Mouse (Mus musculus) ZHBTc4 (cell line): Measurements from ENCODE around the gene Pdzk1ip1.

Experiments used
- DNase-seq: peaks from one replicate; pipeline ENCODE4 v3.0.0-alpha.2; 2011; ENCODE audit warnings: low read depth, low spot score

Pdzk1ip1 gene

DNA sequence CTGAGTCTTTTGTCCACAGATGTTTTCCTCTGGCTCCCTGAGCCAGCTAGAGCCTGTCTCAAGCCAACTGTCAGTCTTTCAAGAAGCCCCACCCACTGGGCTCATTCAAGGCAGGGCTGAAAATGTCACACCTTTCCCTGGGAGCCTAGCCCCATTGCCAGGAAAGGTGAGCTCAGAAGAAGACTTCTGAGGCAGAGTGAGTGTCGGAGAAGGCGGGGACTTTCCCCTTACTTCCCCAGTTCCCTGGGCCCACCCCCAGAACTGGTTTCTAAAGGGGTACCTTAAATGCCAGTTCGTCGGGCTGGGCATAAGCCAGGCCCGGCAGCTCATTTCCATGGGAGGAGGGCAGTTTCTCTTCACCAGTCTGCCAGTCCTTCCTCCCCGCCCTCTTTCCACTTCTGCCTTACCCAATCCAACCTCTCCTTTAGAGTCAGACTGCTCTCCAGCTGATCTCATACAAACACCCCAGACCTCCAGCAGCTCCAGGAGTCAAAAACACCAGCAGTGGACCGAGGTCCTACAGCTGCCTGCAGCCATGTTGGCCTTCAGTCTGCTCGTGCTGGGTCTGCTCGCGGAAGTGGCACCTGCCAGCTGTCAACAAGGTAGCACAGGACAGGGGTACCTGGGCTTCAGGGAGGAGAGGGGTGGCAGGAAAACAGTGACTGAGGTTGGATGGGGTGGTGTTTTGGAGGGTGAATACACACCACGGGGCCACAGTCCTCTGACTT is at the start of gene Pdzk1ip1:
TSS of gene Pdzk1ip1 (plus strand) at position 98 of the 728 bp plus-strand sequence.
- DNase-seq = peak; percentile 55

DNA sequence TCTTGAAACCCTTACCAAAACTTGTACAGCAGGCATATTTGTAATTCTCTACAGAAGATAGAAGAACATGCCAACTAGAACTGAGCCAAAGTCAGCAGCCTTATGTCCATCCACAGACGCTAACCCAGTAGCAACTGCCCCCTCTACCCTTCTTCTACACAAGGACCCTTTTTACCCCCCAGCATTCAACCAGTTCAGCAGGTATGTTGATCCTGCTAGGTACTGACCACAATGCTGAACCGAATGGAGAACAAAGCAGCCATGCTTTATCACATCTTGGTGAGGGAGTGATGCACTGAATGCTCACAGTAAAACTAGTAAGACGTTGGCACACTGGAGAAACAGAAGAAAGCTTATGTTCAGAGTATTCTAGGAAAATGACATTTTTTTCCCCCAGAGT is 42.9 kb upstream of the Pdzk1ip1 start:
- no peak for DNase-seq

DNA sequence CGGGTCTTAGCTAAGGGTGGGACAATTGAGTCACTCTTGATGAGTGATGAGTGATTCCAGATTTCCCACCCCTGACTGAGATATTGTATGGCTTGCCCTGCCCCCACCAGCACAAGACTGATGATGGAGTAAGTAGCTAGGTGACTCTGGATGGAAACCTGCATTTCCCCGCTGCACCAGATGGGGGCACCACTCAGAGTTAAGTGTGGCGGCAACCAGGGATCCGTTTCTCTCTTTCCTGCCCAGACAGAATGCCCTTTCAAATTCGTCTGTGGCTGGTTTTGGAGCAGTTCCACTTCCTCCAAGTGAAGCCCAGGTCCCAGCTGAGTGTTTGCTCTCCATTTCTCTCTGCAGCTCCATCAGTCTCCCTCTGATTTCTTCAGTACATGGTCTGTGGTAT is 40.8 kb upstream of the Pdzk1ip1 start:
- peak; percentile 87 for DNase-seq

DNA sequence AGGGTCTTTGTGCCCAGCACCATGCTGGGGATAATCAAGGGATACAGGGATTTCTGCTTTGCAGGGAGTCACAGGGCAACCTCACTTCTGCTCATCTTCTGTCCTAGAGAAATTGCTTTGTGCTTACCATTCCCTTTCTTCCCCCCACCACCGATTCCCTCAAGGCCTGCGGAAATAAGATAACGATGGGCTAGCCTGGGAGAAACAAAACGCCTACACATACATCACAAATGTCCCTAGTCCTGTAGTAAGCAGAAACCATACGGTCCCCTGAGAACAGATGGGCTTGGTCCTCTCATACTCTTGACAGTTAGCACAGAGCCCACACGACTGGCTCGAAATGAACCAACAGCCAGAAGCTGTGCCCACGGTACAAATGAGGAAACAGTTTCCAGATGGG is 40.3 kb upstream of the Pdzk1ip1 start:
- DNase-seq = no peak

DNA sequence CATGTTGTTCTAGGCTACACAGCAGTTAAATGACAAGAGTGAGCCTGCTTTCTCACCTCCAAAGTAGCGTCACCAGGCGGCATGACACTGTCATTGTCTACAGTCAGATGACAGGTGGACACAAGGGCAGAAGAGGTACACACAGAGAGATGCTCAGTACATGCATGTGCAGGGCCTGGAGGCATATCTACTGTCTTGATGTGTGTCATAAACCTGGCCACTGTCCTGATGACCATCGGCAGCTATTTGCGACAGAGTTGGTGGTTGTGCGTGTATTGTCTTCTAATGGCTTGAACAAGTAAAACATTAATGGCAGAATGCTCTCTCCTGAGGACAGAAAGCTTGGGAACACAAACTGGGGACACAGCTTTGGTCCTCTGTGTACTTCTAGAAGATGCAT is 37.3 kb upstream of the Pdzk1ip1 start:
- DNase-seq = no peak

DNA sequence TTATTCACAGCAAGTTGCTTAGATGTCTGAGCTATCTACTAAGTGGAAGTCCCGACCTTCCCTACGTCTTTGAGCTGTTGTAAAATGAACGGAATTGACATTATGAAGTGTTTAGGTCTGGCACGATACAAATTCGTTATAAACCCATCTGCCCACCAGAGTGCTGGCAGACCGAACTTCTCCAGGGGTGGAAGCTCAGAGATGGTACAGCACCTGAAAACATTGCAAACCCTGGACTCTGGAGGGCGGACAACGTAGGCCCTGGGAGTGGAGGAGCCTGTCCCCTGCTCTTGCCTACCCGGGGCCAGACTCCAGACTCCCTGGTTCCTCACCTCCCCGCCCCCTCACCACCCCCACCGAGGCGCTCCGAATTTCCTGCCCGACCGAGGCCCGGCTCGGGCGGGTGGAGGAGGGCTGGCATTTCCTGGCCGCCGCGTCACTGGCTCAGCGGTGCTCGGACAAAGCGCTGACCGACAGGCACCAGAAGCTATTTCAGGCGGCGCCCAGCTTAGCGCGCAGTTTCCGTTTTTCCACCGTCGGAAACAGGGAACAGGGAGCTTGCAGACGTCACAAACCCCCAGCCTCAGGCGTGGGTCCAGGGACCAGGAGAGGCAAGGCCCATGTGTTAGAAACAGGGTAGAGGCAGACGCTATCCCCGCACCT is 36.0 kb upstream of the Pdzk1ip1 start:
- DNase-seq = peak; percentile 18

DNA sequence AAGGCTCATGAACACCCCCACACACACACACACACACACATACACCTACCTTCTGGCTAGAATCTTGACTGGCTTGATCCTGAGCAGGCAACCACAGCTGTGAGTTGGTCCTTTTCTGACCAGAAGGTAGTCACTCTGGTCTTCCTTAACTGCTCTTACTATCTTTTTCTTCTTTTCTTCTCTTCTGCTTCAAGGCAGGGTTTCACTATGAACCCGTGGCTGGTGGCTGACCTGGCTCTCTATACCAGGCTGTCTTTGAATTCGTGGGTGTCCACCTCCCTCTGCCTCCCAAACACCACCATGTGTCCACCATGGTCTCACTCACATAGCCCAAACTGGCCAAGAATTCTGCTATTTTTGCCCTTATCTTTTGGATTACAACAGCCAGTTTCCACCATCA is 33.5 kb upstream of the Pdzk1ip1 start:
- no peak for DNase-seq

DNA sequence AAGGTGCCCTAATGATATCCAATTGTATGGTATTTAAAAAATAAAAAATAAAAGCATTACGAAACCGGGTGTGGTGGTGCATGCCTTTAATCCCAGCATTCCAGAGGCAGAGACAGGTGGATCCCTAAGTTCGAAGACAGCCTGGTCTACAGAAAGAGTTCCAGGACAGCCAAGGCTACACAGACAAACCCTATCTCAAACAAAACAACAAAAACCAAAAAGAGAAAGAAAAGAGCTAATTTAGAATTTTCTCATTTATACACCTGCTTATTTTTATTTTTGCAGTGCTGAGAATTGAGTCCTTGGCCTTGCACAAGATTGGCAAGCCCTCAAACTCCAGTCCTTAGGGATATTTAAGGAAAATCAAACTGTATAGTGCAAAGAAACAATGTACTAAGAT is 32.8 kb upstream of the Pdzk1ip1 start:
- no peak for DNase-seq

DNA sequence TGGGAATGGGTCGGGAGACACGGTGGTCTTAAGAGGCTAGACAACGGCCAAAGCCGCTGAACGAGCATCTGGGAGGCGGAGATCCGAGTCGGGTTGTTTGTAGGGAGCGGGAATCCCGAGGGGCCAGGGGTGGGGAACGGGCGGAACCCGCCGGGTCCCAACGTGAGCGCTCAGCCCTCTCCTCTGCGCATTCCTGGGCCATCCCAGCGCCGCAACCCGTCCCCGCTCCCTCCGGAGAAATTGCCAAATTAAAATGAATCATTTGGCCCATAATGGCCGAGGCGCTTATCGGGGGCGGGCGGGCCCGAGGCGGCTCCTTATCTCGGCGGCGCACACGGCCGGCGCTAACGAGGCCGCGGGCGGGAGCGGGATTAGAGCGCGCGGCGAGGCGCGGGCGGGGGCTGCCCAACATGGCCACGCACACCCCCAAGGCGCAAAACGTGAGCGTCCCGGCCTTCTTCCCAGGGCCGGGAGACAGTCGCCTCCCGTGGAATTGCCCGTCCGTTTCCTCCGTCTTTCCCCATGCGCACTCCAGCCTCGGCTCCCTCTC is 32.1 kb upstream of the Pdzk1ip1 start, which contains the start of gene Tal1:
TSS of gene Tal1 (plus strand) at position 56 of the 550 bp plus-strand sequence.
- peak; percentile 62 for DNase-seq

DNA sequence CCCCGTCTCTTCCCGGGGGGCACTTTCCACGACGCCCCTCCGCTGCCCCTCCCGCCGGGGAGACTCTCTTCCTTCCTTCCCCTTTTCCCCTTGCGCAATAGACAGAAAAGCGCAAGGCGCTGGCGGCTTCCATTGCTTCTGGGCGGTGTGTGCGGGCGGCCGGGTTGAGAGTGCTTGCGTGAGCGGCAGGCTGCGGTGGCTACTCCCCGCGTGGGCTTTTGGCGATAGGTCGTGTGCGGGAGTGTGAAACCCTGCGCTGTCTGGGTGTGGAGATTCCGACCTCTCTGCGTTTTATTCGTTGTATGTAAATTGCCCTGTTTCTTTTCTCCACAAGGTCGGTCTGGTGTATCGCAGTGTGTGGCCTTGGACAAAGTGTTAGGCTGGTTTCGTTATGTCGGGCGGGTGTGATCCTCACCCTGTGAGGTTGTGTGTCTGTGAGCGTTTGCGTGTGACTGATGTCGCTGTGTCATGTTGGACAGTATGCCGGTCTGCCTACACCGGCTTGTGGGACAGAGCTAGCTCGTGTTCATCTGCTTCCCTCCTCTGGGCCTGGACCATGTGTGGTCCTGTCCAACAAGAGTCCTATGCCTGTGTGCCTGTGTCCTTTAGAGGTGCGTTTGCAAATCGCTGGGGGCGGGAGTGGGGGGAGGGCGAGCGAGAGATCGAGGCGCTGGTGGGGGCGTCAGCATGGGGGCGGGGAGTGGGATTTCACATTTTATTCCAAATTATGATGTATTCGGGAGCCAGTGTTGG is 31.4 kb upstream of the Pdzk1ip1 start:
- DNase-seq = peak; percentile 63

DNA sequence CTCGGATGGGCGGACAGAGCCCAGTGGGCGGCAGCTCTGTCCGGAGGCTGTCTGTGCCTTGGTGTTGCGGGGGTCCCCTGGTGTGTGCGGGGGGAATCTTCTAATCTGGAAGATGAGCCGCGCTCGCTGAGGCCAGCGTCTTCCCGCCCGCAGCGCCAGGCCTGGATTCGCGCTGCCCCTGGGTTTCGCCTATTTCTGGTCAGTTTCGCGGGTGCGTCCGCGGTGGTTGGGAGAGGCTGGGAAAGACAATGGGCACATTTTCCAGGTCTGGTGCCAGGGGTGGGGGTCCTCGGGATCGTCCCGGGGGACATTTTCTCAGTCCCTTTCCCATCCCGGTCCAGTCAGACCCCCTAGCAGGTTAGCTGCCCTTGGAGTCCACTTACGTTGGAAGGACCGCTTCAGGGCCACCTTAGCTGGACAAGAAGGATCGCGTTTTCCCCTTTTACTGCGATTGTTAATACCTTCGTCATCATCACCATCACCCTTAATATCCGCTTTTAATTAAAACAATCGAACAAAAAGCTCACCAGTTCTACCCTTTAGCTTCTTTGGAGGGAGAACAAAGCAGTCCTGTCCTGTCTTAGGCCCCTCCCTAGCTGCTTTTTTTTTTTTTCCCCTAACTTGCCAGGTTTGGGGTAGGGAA is 30.7 kb upstream of the Pdzk1ip1 start:
- DNase-seq = peak; percentile 20

DNA sequence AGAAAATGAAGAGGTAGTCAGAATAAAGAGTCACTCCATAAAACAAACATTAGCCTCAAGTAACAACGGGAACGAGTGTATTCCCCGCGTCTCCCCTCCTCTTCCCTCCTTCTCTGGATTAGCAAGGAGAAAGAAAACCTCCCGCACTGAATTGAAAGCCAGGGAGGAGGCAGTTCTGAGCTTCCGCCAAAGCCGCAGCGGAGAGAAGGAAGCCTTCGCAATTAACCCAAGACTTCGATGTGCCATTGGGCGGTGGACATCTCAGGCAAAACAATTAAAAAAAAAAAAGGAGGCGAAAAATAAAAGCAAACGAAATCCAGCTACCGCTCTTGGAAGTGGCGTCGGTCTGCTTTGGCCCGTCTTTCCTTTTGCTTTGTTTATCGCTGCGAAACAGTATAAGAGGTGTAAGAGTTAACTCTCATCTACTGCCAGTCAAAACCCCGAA is 30.2 kb upstream of the Pdzk1ip1 start:
- peak; percentile 38 for DNase-seq

DNA sequence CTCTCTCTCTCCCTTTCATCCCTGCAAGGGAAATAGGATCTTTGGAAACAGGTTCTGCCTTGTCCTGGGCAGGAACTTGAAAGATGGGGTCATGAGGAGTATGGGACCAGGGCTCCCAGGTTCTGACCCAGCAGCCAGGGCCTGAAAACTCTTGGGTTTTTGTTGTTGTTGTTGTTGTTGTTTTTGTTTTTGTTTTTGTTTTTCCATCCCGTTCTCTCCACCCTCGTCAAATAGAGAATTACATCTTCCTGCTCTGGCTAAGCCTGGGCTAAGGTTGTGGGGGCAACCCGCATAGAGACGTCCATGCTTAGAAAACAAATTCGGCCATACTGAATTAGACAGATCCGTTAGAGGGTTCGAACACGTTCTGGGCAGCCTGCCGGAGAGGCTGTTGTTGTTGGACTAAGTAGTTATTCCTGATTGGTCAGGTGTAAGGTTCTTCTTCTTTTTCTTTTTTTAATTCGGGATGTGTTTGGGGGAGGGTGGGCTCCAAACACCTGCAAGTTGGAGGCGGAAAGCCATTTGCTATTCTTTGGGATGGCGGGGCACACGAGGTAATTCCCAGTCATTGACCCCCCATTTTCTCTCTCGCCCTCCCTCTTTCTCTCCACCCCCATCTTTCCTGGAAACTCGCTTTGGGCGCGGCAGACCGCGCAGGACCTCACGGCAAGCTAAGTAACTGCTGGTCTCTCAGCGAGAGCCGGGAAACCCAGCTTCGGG is 29.5 kb upstream of the Pdzk1ip1 start:
- no peak for DNase-seq

DNA sequence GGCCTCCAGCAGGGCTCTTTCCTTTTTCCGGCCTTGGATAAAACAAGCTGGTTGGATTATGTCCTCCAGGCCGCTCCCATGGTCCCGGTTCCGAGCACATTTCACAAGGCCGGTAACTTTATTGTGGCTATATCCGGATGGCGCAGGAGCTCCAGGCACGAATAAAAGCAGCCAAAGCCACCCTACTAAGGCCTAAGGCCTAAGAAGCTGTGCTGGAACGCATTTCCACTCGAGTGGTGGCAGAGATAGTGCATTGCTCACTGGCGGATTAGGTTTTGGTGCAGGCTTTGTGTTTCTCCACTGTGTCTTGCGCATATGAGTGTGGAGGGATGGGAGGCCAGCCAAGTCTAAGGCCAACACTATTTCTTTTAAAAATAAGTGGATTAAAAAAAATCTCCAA is 28.6 kb upstream of the Pdzk1ip1 start:
- peak; percentile 72 for DNase-seq

DNA sequence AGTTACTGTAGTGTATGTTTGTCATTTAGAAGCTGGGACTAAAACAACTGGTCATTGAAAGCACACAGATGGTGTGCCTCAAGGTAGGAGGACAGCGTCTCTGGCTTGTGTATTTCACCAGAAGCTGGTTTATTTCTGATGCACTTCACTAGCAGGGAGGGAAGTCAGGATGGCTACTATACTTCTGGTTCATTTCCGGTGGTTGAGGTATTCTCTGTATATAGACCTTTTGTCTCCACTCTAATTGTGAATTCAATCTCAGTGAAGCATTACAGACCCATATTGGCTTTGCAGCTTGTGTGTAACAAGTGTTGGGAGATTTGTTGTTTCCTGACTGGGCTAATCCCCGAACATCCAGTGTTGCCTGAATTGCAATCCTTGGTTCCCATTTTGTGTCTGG is 27.8 kb upstream of the Pdzk1ip1 start:
- DNase-seq = no peak

DNA sequence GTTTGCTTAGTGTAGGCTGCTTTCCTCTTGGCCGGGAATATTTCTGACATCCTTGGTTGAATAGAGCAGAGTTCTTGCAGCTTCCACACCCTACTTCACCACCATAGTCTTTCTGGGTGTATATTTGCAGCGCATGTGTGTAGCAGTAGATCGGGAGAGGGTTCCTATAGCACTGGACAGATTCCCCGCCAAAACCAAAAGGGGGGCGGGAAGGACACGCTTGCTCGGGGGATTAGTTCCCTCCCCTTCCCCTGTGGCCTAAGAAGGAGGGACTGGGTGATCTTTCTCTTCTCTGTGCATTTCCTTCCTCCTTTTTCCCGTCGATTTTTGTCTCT is 26.0 kb upstream of the Pdzk1ip1 start:
- DNase-seq = no peak

DNA sequence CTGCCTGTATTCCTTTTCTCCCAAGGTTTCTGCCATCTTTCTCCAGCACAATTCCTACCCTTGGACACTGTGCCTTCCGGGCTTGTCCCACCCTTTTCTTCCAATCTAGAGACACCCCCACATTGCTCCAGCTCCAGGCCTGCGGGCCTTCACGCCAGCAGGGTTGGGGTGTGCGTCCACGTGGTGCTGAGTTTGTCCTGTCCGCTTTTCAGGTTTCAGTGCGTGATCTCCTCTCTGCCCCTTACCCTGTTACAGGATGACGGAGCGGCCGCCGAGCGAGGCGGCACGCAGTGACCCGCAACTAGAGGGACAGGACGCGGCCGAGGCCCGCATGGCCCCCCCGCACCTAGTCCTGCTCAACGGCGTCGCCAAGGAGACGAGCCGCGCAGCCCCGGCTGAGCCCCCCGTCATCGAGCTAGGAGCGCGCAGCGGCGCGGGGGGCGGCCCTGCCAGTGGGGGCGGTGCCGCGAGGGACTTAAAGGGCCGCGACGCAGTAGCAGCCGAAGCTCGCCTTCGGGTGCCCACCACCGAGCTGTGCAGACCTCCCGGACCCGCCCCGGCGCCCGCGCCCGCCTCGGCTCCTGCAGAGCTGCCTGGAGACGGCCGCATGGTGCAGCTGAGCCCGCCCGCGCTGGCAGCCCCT is 25.5 kb upstream of the Pdzk1ip1 start:
- peak; percentile 43 for DNase-seq

DNA sequence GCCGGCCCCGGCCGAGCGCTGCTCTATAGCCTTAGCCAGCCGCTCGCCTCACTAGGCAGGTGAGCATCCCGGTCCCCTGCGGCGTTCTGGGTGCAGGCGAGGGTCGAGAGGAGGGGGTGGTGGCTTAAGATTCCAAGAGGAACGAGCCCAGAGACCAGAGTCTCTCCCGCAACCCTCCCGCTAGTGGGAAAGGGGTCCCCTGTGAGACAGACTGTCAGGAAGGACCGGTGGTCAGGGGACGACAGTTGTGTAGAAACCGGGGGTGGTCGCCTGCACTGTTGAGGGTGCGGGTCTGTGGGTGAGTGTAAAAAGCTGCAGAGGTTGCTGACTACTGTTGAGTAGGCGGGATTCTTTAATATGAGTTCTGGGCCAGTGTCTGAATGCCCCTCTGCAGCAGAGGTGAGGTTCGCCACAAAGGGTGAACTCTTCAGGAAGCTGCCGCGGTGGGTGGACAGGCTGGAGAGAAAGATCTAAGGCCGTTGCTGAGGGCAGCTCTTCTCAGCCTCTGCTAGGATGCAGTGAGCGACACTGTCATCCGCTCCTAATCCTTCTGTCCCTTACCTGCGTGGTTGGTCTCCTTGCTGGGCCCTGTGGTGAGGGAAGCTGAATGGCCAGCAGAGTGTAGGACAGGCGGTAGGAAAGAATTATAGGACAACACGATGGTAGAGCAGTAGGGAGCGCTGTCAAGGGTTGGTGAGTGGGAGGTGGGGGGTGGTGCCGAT is 24.8 kb upstream of the Pdzk1ip1 start:
- DNase-seq = no peak

DNA sequence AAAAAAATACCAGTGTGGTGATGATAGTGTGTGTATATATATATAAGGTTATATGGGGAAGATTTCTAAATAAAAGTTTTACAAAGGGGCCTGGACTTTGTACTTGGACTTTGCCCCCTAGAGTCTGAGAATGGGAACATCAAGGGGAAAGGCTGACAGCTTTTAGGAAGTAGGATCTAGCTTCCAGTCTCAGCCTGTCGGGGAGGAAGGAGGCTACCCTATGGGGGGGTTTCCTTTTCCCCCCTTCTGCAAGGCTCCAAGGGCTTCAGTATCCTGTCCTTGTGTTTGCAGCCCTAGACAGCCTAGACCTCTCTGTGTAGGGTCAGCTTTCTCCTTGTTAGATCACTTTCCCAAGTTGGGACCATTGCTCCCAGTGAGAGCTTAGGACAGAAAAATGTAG is 16.8 kb upstream of the Pdzk1ip1 start:
- no peak for DNase-seq

DNA sequence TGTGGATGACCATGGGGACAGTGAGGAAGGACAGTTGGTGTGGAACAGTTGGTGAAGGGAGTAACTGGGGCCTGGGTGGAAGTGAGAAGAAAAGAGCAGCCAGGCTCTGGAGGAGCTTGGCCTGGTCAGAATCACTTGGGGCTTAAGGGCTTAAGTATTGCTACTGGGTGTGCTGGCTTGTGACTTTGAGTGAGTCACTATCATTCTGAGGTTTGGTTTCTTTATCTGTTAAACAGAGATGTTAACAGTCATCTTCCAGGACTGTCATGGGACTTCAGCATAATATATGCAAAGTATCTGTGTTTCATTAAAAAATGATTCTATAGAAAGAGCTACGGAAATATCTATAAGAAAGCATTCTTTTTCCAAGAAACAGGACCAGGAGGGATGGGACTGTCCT is 13.7 kb upstream of the Pdzk1ip1 start:
- DNase-seq = no peak
